Mouse (Mus musculus) ES-E14 (cell line): ENCODE data around the gene Ap2b1. TPM values are rescaled to one million over a fixed set of nuclear protein-coding genes. Genes with fewer than 3 reads are reported as not detected.

Experiments
- DNase-seq: peaks from one replicate; pipeline ENCODE4 v3.0.0-alpha.2; 2013; ENCODE audit warnings: low read depth, low spot score
- H3K27ac ChIP-seq: 2 replicates; pipeline ENCODE4 v1.5.1; 2012; ENCODE audit warnings: low read depth, mild to moderate bottlenecking, low read length, moderate library complexity, mixed read lengths; ENCODE audit not compliant: poor library complexity, insufficient read depth, severe bottlenecking
- H3K36me3 ChIP-seq: 2 replicates; pipeline ENCODE4 v1.6.1; 2012; ENCODE audit warnings: mild to moderate bottlenecking, low read length, moderate library complexity, mixed read lengths; ENCODE audit not compliant: control insufficient read depth, poor library complexity, insufficient read depth, severe bottlenecking
- H3K4me1 ChIP-seq, 2 experiments: fragments of 150-350 bp in 1 of 2; sonication (generic) in 1 of 2; 2 replicates each; pipeline ENCODE4 v1.6.1; 2012; ENCODE audit warnings: low read length in 2 of 2, mild to moderate bottlenecking in 1 of 2, mixed read lengths in 1 of 2; ENCODE audit not compliant: control insufficient read depth in 2 of 2, insufficient read depth in 2 of 2, poor library complexity in 1 of 2
- H3K4me3 ChIP-seq, 2 experiments: fragments of 150-350 bp in 1 of 2; sonication (generic) in 1 of 2; 2 replicates each; pipeline ENCODE4 v1.5.1; 2012; ENCODE audit warnings: low read length in 2 of 2, low read depth in 1 of 2, mild to moderate bottlenecking in 1 of 2, mixed read lengths in 1 of 2; ENCODE audit not compliant: insufficient read depth in 1 of 2, poor library complexity in 1 of 2, severe bottlenecking in 1 of 2
- H3K9ac ChIP-seq: 2 replicates; pipeline ENCODE4 v1.6.1; 2012; ENCODE audit warnings: low read depth, mild to moderate bottlenecking, low read length, mixed read lengths; ENCODE audit not compliant: poor library complexity, insufficient read depth, severe bottlenecking
- H3K9me3 ChIP-seq: fragments of 150-350 bp; sonication (generic); 2 replicates; pipeline ENCODE4 v1.6.1; 2012; ENCODE audit warnings: low read depth, mild to moderate bottlenecking, low read length; ENCODE audit not compliant: control insufficient read depth, insufficient read depth
- CHD2 ChIP-seq: IDR thresholded peaks from 2 replicates; pipeline ENCODE4 v1.6.1; 2014; ENCODE audit warnings: mild to moderate bottlenecking, low read depth, low read length, inconsistent platforms
- HCFC1 ChIP-seq: IDR thresholded peaks from 2 replicates; pipeline ENCODE4 v1.6.1; 2012; ENCODE audit warnings: low read length, inconsistent platforms, borderline replicate concordance; ENCODE audit not compliant: insufficient read depth
- MAFK ChIP-seq: IDR thresholded peaks from 2 replicates; pipeline ENCODE4 v1.6.1; 2014; ENCODE audit warnings: mild to moderate bottlenecking, low read depth, low read length, inconsistent platforms; ENCODE audit not compliant: insufficient read depth
- ZC3H11A ChIP-seq: IDR thresholded peaks from 2 replicates; pipeline ENCODE4 v1.6.1; 2012; ENCODE audit warnings: low read depth, mild to moderate bottlenecking, inconsistent platforms, low read length, borderline replicate concordance
- ZNF384 ChIP-seq: IDR thresholded peaks from 2 replicates; pipeline ENCODE4 v1.6.1; 2012; ENCODE audit warnings: low read depth, low read length, inconsistent platforms
- in situ Hi-C, 2 experiments: fragments of 600-800 bp; cut with MboI; formaldehyde crosslinking; loops; one replicate each; pipeline ENCODE4 v1.15.1; 2025; ENCODE audit warnings: low sequenced_read_pairs in 2 of 2, inconsistent platforms in 1 of 2; ENCODE audit not compliant: unreplicated experiment in 2 of 2
- total RNA-seq: library from RNA; depleted of rRNA; stranded (reverse); fragments of 300-350 nt; gene quantifications from 2 replicates; pipeline ENCODE4 v1.2.3, GENCODE M21; 2012

Gene Ap2b1
- total RNA-seq, 1 experiment = 58.5 TPM

DNA sequence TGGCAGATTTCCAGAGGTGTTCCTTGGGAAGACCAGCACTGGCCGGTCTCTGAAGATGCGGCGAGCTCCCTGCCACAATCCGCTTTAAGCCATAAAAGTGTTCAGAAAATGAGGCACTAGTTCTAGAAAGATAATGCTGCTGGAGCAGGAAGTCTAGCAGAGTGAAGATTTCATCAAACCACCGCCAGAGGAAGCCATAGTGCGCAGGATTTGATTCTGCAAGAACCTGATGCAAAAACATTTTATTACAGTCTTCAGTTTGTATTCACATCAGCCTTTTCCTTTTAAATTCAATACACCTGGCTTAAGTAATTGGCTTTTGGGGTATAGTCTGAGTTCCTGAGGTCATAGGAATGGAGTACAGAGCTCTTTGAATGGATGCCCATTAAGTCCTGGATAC is 1.0 kb upstream of the Ap2b1 start:
- TF ChIP-seq MAFK (no peak), ZC3H11A (no peak), ZNF384 (no peak), CHD2 (no peak), HCFC1 (no peak)
- DNase-seq = no peak
- Histone ChIP-seq H3K9ac (peak overlapping the region; percentile 93; the same call in 1 of the 2 replicates), H3K4me3 (peak overlapping the region; percentile 93 to 95), H3K27ac (no peak overlapping the region), H3K9me3 (no peaks in the 10 kb centered on the region), H3K4me1 (peaks cover 0 to 2% of the 10 kb centered on the region in 2 experiments; a peak in 2 of 4 replicates), H3K36me3 (peaks cover 15% of the 10 kb centered on the region)
- in situ Hi-C loops = no loop called here

GRCm38 (mm10) chr11:83299724-83300123 is 900 bp downstream of the Ap2b1 start:
- H3K36me3 ChIP-seq = peaks cover 9% of the 10 kb centered on the region
- in situ Hi-C loops = no loop called here
- no peak for TF ChIP-seq HCFC1
- no peak for TF ChIP-seq ZC3H11A
- TF ChIP-seq MAFK = no peak
- TF ChIP-seq ZNF384 = no peak
- no peak for TF ChIP-seq CHD2
- no peak for DNase-seq
- no peak overlapping the region for H3K9ac ChIP-seq
- no peak overlapping the region for H3K27ac ChIP-seq
- H3K9me3 ChIP-seq = no peaks in the 10 kb centered on the region
- H3K4me3 ChIP-seq = peak overlapping the region in 1 of 2 experiments; percentile 95; a peak in 2 of 4 replicates
- H3K4me1 ChIP-seq = peaks cover 0 to 2% of the 10 kb centered on the region in 2 experiments; a peak in 1 of 4 replicates

DNA sequence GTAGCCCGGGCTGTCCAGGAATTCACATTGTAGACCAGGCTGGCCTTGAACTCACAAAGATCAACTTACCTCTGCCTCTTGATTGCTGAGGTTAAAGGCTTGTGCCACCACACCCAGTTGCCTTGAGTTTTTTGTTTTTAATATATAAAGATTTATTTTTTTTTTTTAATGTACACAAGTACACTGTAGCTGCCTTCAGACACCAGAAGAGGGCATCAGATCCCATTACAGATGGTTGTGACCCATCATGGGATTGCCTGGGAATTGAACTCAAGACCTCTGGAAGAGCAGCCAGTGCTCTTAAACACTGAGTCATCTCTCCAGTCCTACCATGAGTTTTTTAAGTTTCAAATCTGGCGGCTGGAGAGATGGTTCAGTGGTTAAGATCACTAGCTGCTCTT is 2.6 kb downstream of the Ap2b1 start:
- Histone ChIP-seq H3K9me3 (no peaks in the 10 kb centered on the region), H3K4me3 (no peak overlapping the region), H3K4me1 (peaks cover 0 to 2% of the 10 kb centered on the region in 2 experiments; a peak in 1 of 4 replicates), H3K36me3 (0 out of 2 replicates have a peak, but pooled peaks cover under 1% of the 10 kb centered on the region), H3K9ac (no peak overlapping the region), H3K27ac (no peak overlapping the region)
- TF ChIP-seq ZC3H11A = no peak
- no peak; the same call in 1 of the 2 replicates for TF ChIP-seq ZNF384
- TF ChIP-seq HCFC1 = no peak
- in situ Hi-C loops = no loop called here
- no peak for DNase-seq

DNA sequence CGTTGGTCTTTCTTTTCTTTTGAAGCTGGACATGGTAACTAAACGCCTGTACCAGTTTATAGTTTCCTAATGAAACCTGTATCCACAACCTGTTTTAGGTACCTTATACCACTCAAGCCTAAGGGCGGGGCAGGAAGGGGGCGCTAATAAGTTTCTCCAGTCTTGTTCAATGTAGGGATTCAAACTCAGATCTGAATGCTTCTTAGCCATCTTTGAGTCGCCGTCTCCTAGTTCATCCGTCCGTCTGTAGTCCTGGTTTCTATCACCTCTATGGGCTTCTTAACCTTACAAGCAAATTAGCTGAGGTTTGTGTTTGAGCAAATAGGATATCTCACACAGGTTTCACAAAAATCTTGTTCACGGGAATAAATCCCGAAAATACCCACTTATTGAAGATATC is 3.3 kb downstream of the Ap2b1 start:
- DNase-seq = no peak
- in situ Hi-C loops = no loop called here

More for the DNA sequence above, 3.3 kb downstream of the Ap2b1 start:
- Histone ChIP-seq H3K27ac (no peak overlapping the region), H3K4me3 (peak overlapping the region; percentile 79 to 84), H3K9ac (peak overlapping the region; percentile 53; the same call in 1 of the 2 replicates), H3K9me3 (no peaks in the 10 kb centered on the region), H3K36me3 (no peaks in the 10 kb centered on the region), H3K4me1 (peaks cover 0 to 2% of the 10 kb centered on the region in 2 experiments; a peak in 1 of 4 replicates)
- TF ChIP-seq MAFK = no peak
- TF ChIP-seq ZNF384 = no peak
- TF ChIP-seq CHD2 = no peak
- no peak for TF ChIP-seq HCFC1
- TF ChIP-seq ZC3H11A = no peak
